Mouse (Mus musculus): Measurements from ENCODE around the gene Optc. TPM values are rescaled to one million over a fixed set of nuclear protein-coding genes. Genes with fewer than 3 reads are reported as not detected.

Gene Optc
- polyA plus RNA-seq, 1 experiment: 2.2 TPM

GRCm38 (mm10) chr1:133917456-133918087, 9.8 kb upstream of the Optc start:
- TF ChIP-seq POLR2A (IDR thresholded peaks at IDR 0.05; ENCODE audit: borderline replicate concordance, insufficient read depth, low read length) (no peak), CTCF (IDR thresholded peaks at IDR 0.05; ENCODE audit: borderline replicate concordance, insufficient read depth, low read depth, low read length) (no peak)
- Histone ChIP-seq H3K4me1 (ENCODE audit: control insufficient read depth, insufficient read depth, low read length) (peaks cover 8% of the 10 kb centered on the region; the same call in 1 of the 2 replicates), H3K27ac (ENCODE audit: insufficient read depth, low read length) (no peak overlapping the region), H3K4me3 (replicated peaks; ENCODE audit: insufficient read depth, low read depth, low read length) (no peak overlapping the region), H3K27me3 (ENCODE audit: control insufficient read depth, insufficient read depth, low read length) (peaks cover 1% of the 10 kb centered on the region; the same call in 1 of the 2 replicates)
- 67% methylated on average over 11 of the region's 11 CpGs for WGBS
- no peak for DNase-seq

DNA sequence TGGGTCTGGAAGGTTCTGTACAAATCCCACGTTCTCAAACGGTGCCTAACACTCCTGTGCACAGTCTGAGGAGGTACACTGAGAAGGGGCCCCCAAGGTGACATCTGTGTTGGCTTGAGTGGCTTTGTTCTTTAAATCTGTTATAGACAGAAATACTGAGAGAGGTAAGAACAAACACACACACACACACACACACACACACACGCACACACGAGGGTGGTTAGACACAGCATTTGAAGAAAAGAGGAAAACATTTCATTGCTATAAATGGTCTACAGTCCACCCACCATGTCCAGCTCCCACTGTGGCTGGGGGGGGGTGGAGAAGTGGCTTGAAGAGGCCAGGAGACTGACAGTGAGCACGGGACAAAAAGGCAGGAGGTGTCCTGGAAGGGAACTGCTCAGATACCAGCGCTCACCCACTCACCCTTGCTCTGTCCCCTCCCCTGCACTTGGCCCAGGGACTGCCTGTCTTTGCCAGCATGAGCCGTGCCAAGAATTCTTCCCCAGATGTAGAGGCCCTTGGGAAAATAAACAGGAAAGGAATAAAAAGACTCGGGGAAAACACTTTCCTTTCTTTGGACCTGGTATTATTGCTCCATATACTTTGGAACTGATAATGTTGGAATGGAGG, 8.0 kb upstream of the Optc start:
- H3K27ac ChIP-seq (ENCODE audit: insufficient read depth, low read length): no peak overlapping the region

DNA sequence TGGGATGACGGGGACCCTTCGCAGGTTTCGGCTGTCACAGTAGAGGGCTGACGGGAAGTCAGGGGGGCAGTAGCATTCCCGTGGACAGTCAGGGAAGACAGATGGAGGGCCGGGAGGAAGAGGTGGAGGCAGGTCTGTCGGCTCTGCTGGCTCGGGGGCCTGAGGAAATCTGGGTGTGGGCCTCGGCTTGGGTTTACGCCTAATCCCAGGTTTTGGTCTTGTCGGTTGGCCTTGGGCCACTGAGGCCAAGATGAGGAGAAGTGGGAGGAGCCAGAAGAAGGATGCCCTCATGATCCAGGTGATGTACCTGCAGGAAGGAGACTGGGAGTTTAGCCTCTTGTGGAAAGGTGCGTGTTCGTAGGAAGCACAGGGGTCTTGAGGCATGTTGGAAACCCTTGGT, 7.3 kb upstream of the Optc start:
- 77% methylated on average over 13 of the region's 13 CpGs for WGBS

More for the DNA sequence above, 8.0 kb upstream of the Optc start:
- DNase-seq: peak in 1 of 2 experiments; percentile 44
- Histone ChIP-seq H3K4me3 (replicated peaks; ENCODE audit: insufficient read depth, low read depth, low read length) (no peak overlapping the region), H3K4me1 (ENCODE audit: control insufficient read depth, insufficient read depth, low read length) (peaks cover 15% of the 10 kb centered on the region; the same call in 1 of the 2 replicates), H3K27me3 (ENCODE audit: control insufficient read depth, insufficient read depth, low read length) (peaks cover 1% of the 10 kb centered on the region; the same call in 1 of the 2 replicates)
- TF ChIP-seq POLR2A (IDR thresholded peaks at IDR 0.05; ENCODE audit: borderline replicate concordance, insufficient read depth, low read length) (no peak), CTCF (IDR thresholded peaks at IDR 0.05; ENCODE audit: borderline replicate concordance, insufficient read depth, low read depth, low read length) (no peak)
- WGBS: 37% methylated on average over 8 of the region's 8 CpGs

DNA sequence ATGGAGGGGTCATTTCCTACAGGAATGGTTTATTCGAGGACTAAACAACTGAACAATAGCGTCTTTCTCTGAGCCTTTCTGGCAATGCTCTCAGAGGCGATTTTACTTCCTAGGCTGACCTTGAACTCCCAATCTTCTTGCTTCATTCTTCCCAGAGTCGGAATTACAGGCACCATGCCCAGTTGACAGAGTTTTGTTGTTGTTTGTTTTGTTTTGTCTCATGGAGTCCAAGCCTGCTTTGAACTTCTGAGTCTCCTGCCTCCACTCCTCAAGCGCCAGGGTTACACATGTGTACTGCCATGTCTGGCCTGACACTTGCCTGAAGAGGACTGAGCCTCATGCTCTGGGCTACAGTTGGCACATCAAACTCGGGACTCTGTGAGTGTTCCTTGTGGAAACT, 5.2 kb upstream of the Optc start:
- Histone ChIP-seq H3K4me1 (ENCODE audit: control insufficient read depth, insufficient read depth, low read length) (peaks cover 28% of the 10 kb centered on the region), H3K27ac (ENCODE audit: insufficient read depth, low read length) (no peak overlapping the region), H3K27me3 (ENCODE audit: control insufficient read depth, insufficient read depth, low read length) (no peaks in the 10 kb centered on the region), H3K4me3 (replicated peaks; ENCODE audit: insufficient read depth, low read depth, low read length) (no peak overlapping the region)
- no peak for TF ChIP-seq CTCF (IDR thresholded peaks at IDR 0.05; ENCODE audit: borderline replicate concordance, insufficient read depth, low read depth, low read length)
- no peak for TF ChIP-seq POLR2A (IDR thresholded peaks at IDR 0.05; ENCODE audit: borderline replicate concordance, insufficient read depth, low read length)
- DNase-seq: no peak
- 89% methylated on average over 6 of the region's 6 CpGs for WGBS

More for the DNA sequence above, 7.3 kb upstream of the Optc start:
- peaks cover 1% of the 10 kb centered on the region; the same call in 1 of the 2 replicates for H3K27me3 ChIP-seq (ENCODE audit: control insufficient read depth, insufficient read depth, low read length)
- TF ChIP-seq CTCF (IDR thresholded peaks at IDR 0.05; ENCODE audit: borderline replicate concordance, insufficient read depth, low read depth, low read length): no peak
- TF ChIP-seq POLR2A (IDR thresholded peaks at IDR 0.05; ENCODE audit: borderline replicate concordance, insufficient read depth, low read length): no peak
- DNase-seq: no peak
- peaks cover 19% of the 10 kb centered on the region for H3K4me1 ChIP-seq (ENCODE audit: control insufficient read depth, insufficient read depth, low read length)
- no peak overlapping the region for H3K27ac ChIP-seq (ENCODE audit: insufficient read depth, low read length)
- H3K4me3 ChIP-seq (replicated peaks; ENCODE audit: insufficient read depth, low read depth, low read length): no peak overlapping the region

DNA sequence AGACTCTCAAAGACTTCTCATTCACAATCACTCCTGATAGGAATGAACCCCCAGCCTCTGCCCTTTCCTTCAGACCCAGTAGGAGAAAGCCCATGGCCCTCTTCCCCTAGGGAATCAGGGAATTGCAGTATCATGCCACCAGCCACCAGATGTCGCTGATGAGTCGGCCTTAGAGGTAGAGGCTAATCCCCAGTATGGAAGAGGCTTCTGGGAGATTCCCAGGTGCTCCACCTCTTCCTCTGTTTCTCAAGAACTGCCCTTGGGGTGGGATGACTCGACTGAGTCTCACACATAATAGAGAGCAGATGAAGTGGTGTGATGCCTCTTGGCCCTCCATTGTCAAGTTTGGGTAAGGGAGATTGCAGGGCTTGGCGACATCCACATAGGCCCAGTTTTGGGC, 3.7 kb upstream of the Optc start:
- 33% methylated on average over 4 of the region's 4 CpGs for WGBS
- Histone ChIP-seq H3K27me3 (ENCODE audit: control insufficient read depth, insufficient read depth, low read length) (no peaks in the 10 kb centered on the region), H3K4me1 (ENCODE audit: control insufficient read depth, insufficient read depth, low read length) (peaks cover 39% of the 10 kb centered on the region), H3K27ac (ENCODE audit: insufficient read depth, low read length) (no peak overlapping the region), H3K4me3 (replicated peaks; ENCODE audit: insufficient read depth, low read depth, low read length) (no peak overlapping the region)
- DNase-seq: peak; percentile 67 to 73
- no peak for TF ChIP-seq POLR2A (IDR thresholded peaks at IDR 0.05; ENCODE audit: borderline replicate concordance, insufficient read depth, low read length)
- TF ChIP-seq CTCF (IDR thresholded peaks at IDR 0.05; ENCODE audit: borderline replicate concordance, insufficient read depth, low read depth, low read length): peak; percentile 95

- Histone ChIP-seq H3K27ac (ENCODE audit: insufficient read depth, low read length) (no peak overlapping the region), H3K4me3 (replicated peaks; ENCODE audit: insufficient read depth, low read depth, low read length) (no peak overlapping the region), H3K27me3 (ENCODE audit: control insufficient read depth, insufficient read depth, low read length) (no peaks in the 10 kb centered on the region), H3K4me1 (ENCODE audit: control insufficient read depth, insufficient read depth, low read length) (peaks cover 39% of the 10 kb centered on the region)
- no peak for DNase-seq
- no peak for TF ChIP-seq POLR2A (IDR thresholded peaks at IDR 0.05; ENCODE audit: borderline replicate concordance, insufficient read depth, low read length)
- no peak for TF ChIP-seq CTCF (IDR thresholded peaks at IDR 0.05; ENCODE audit: borderline replicate concordance, insufficient read depth, low read depth, low read length)
- 52% methylated on average over 4 of the region's 4 CpGs for WGBS
Measured at GRCm38 (mm10) chr1:133911008-133911407, 3.2 kb upstream of the Optc start.

GRCm38 (mm10) chr1:133910108-133910507, 2.3 kb upstream of the Optc start:
- 95% methylated on average over 7 of the region's 7 CpGs for WGBS
- DNase-seq: no peak
- TF ChIP-seq POLR2A (IDR thresholded peaks at IDR 0.05; ENCODE audit: borderline replicate concordance, insufficient read depth, low read length): no peak
- TF ChIP-seq CTCF (IDR thresholded peaks at IDR 0.05; ENCODE audit: borderline replicate concordance, insufficient read depth, low read depth, low read length): no peak
- H3K4me1 ChIP-seq (ENCODE audit: control insufficient read depth, insufficient read depth, low read length): peaks cover 34% of the 10 kb centered on the region
- no peaks in the 10 kb centered on the region for H3K27me3 ChIP-seq (ENCODE audit: control insufficient read depth, insufficient read depth, low read length)
- H3K27ac ChIP-seq (ENCODE audit: insufficient read depth, low read length): no peak overlapping the region
- H3K4me3 ChIP-seq (replicated peaks; ENCODE audit: insufficient read depth, low read depth, low read length): no peak overlapping the region

All from cerebellum, adult 2 months (tissue).